In genomic region chr8:118852861-118853260, GRCm38 (mm10) we compare ENCODE assay signal across 14 mouse cellular contexts.
"Had no signal": no experiment of that assay in that cellular context is flagged by ENCODE, and none has a peak within 500 bp of the region (broad histone marks: within the 10 kb centered on the region; RNA-seq: fewer than 3 reads in every experiment).

No protein-coding gene starts in this region.

- H3K4me1 ChIP-seq: limb, embryonic 10.5 days; liver, embryonic 15.5 days; midbrain, embryonic 10.5 days had no signal

- H3K36me3 ChIP-seq: limb, embryonic 10.5 days; liver, embryonic 15.5 days; midbrain, embryonic 10.5 days had no signal

- H3K27ac ChIP-seq: layer of hippocampus, adult 2 months; limb, embryonic 10.5 days; liver, embryonic 15.5 days; midbrain, embryonic 10.5 days had no signal

- DNase-seq: kidney, postnatal 4 days; lung, adult 2 months; lung, postnatal 10 days; lung, postnatal 4 days; midbrain, embryonic 14.5 days; spleen, adult 18-20 months; thymus, adult 18-20 months; thymus, postnatal 14 days had no signal

- H3K9me3 ChIP-seq: limb, embryonic 10.5 days; liver, embryonic 15.5 days; midbrain, embryonic 10.5 days had no signal

- H3K27me3 ChIP-seq: liver, embryonic 15.5 days had no signal

- H3K9ac ChIP-seq: liver, embryonic 15.5 days had no signal

- H3K4me3 ChIP-seq: layer of hippocampus, adult 2 months; limb, embryonic 10.5 days; liver, embryonic 15.5 days; midbrain, embryonic 10.5 days; myocyte had no signal

- H3K4me2 ChIP-seq: liver, embryonic 11.5 days; liver, embryonic 15.5 days had no signal
